Mouse (Mus musculus): ENCODE measurements around the gene Il1b.

DNA sequence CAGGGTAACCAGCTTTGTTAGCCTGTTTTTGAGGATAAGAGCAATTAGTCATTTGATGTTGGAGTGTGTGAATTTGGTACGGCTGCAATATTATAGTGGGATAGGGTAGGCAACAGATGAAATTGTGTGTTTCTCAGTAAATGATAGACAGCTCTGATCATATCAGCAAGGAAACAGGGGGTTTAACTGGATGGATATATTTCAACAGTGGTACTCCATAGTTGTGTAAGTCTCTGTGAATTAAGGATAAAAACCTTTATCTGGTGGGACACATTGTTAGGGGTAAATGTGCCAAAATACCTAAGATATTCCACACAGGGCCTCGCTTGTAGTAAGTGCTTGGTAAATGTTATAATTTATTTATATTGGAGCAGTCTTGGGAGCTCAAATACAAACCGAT, 31.4 kb upstream of the Il1b start:
- TF ChIP-seq CTCF (IDR thresholded peaks at IDR 0.05; ENCODE audit: control insufficient read depth, insufficient read depth, insufficient read length), result no peak
- no peak for TF ChIP-seq CEBPB (IDR thresholded peaks at IDR 0.05; ENCODE audit: low read depth)
